Mouse (Mus musculus) spleen, postnatal 0 days (tissue): ENCODE data around the gene Rassf3. TPM values are rescaled to one million over a fixed set of nuclear protein-coding genes. Genes with fewer than 3 reads are reported as not detected.

Source experiments
- polyA plus RNA-seq: library from polyadenylated mRNA; unstranded; fragments of >200 nt; fragmentation: Nextera tagmentation; extraction: Ambion mirVana; gene quantifications from 2 replicates; pipeline ENCODE4 v1.2.1, GENCODE M21; 2015

The Rassf3 gene
- 9.6 and 10.9 TPM in 2 replicates for polyA plus RNA-seq

GRCm38 (mm10) chr10:121476190-121476967 lies at the start of gene Rassf3:
Rassf3 (minus strand) TSS chr10:121476347.

DNA sequence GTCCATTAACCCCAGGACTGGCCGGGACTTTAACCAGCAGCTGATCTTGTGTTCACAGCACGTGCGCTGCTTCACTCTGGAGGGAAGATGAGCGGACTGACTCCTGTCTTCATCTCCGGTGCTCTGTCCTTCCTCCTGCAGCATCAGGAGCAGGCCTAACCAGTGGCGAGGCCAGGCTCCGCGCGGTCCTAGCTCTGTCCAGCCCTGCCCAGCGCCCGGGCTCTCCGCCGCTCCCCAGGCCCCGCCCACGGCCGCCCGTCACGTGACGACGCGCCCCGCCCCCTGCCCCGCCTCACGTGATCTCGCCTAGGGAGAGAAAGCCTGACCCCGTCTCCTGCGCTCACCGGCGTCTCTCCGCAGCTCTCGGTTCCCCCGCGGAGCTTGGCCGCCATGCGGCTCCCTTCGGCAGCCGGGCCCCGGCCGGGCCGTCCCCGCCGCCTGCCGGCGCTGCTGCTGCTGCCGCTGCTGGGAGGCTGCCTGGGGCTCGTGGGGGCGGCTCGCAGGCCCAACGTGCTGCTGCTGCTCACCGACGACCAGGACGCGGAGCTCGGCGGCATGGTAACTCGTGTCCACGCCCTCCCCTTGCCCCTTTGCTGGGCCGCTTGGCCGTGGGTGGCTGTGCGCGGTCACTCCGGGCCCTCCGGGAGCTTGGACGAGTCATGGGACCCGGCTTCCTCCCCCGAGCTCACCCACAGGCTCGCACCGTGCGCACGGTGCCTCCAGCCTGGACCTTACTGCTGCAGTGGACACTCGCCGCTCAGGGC lies 111.2 kb downstream of the Rassf3 start, which contains the start of gene Gns:
Gns (plus strand) TSS at position 290 of the 764 bp plus-strand sequence.

Other genes with a start within 250 kb of the Rassf3 start
- 0.11 and 0.28 TPM in 2 replicates for gene Tbc1d30, start 125.1 kb downstream of the Rassf3 start, polyA plus RNA-seq
- gene Gns, start 111.3 kb downstream of the Rassf3 start, polyA plus RNA-seq, result 15.5 and 20.0 TPM in 2 replicates
- 19.9 and 20.7 TPM in 2 replicates for gene Tbk1, start 110.4 kb upstream of the Rassf3 start, polyA plus RNA-seq
- 23.1 and 24.7 TPM in 2 replicates for gene Xpot, start 150.0 kb upstream of the Rassf3 start, polyA plus RNA-seq
- not detected in 2 replicates for gene D930020B18Rik, start 165.2 kb upstream of the Rassf3 start, polyA plus RNA-seq